Mouse (Mus musculus): Measurements from ENCODE around the gene Slc48a1.

DNA sequence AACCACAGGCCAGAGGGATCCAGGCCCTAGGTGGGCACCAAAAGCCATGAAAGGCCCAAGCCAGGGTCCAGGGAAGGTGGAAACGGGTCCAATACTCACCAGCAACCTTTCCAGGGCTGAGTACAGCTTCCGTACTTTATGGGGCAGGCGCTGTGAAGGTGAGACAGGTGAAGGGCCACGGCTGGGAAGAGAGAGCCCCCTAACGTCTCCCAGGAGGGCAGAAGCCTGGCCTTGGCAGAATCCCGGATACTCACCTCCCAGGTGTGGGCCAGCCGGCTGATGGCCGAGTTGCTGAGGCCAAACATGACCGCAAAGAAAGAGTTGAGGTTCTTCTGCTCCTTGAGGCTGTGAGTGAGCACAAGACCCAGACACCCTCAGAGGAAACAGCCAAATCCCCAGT lies 28.9 kb upstream of the Slc48a1 start:
- no peak for TF ChIP-seq CTCF (IDR thresholded peaks at IDR 0.05; ENCODE audit: extremely low read depth, insufficient read length, insufficient replicate concordance, low read depth, low read length)
- TF ChIP-seq POLR2A (IDR thresholded peaks at IDR 0.05; ENCODE audit: low read depth, low read length): no peak

Data from small intestine, adult 2 months (tissue).